Mouse (Mus musculus): Measurements from ENCODE around the gene Agfg1. TPM values are rescaled to one million over a fixed set of nuclear protein-coding genes. Genes with fewer than 3 reads are reported as not detected.

Agfg1 gene
- polyA plus RNA-seq, 1 experiment from 2014 or later, result 25.7 TPM

GRCm38 (mm10) chr1:82819366-82819765, 19.9 kb upstream of the Agfg1 start:
- H3K4me2 ChIP-seq (ENCODE audit: low read length), result no peak overlapping the region
- H3K4me1 ChIP-seq (ENCODE audit: control insufficient read depth, insufficient read depth, low read length), result no peaks in the 10 kb centered on the region
- H3K9ac ChIP-seq (ENCODE audit: low read depth, low read length), result no peak overlapping the region
- no peak overlapping the region for H3K27ac ChIP-seq (ENCODE audit: low read length)
- ATAC-seq, result no peak
- WGBS, result 53% methylated on average over 10 of the region's 10 CpGs
- no peaks in the 10 kb centered on the region for H3K36me3 ChIP-seq (ENCODE audit: control insufficient read depth, insufficient read depth, low read length)
- H3K27me3 ChIP-seq (ENCODE audit: control insufficient read depth, insufficient read depth, low read depth, low read length), result no peaks in the 10 kb centered on the region
- no peak overlapping the region for H3K4me3 ChIP-seq (ENCODE audit: low read depth, low read length)
- H3K9me3 ChIP-seq (replicated peaks; ENCODE audit: control insufficient read depth, low read length, poor library complexity, severe bottlenecking), result no peaks in the 10 kb centered on the region

- H3K4me1 ChIP-seq (ENCODE audit: control insufficient read depth, insufficient read depth, low read length), result no peaks in the 10 kb centered on the region
- 69% methylated on average over 15 of the region's 15 CpGs for WGBS
- no peaks in the 10 kb centered on the region for H3K36me3 ChIP-seq (ENCODE audit: control insufficient read depth, insufficient read depth, low read length)
These were observed 19.1 kb upstream of the Agfg1 start for GRCm38 (mm10) chr1:82820179-82820578.

GRCm38 (mm10) chr1:82820626-82821186, 18.6 kb upstream of the Agfg1 start:
- Histone ChIP-seq H3K4me2 (ENCODE audit: low read length) (no peak overlapping the region), H3K4me1 (ENCODE audit: control insufficient read depth, insufficient read depth, low read length) (no peaks in the 10 kb centered on the region), H3K36me3 (ENCODE audit: control insufficient read depth, insufficient read depth, low read length) (no peaks in the 10 kb centered on the region), H3K9me3 (replicated peaks; ENCODE audit: control insufficient read depth, low read length, poor library complexity, severe bottlenecking) (no peaks in the 10 kb centered on the region), H3K27me3 (ENCODE audit: control insufficient read depth, insufficient read depth, low read depth, low read length) (no peaks in the 10 kb centered on the region), H3K4me3 (ENCODE audit: low read depth, low read length) (no peak overlapping the region), H3K27ac (ENCODE audit: low read length) (no peak overlapping the region), H3K9ac (ENCODE audit: low read depth, low read length) (no peak overlapping the region)
- no peak for ATAC-seq
- 80% methylated on average over 3 of the region's 3 CpGs for WGBS

More at GRCm38 (mm10) chr1:82820179-82820578, 19.1 kb upstream of the Agfg1 start:
- ATAC-seq, result no peak
- H3K9ac ChIP-seq (ENCODE audit: low read depth, low read length), result no peak overlapping the region
- no peaks in the 10 kb centered on the region for H3K9me3 ChIP-seq (replicated peaks; ENCODE audit: control insufficient read depth, low read length, poor library complexity, severe bottlenecking)
- no peak overlapping the region for H3K4me2 ChIP-seq (ENCODE audit: low read length)
- H3K4me3 ChIP-seq (ENCODE audit: low read depth, low read length), result no peak overlapping the region
- H3K27me3 ChIP-seq (ENCODE audit: control insufficient read depth, insufficient read depth, low read depth, low read length), result no peaks in the 10 kb centered on the region
- no peak overlapping the region for H3K27ac ChIP-seq (ENCODE audit: low read length)

- Histone ChIP-seq H3K9me3 (replicated peaks; ENCODE audit: control insufficient read depth, low read length, poor library complexity, severe bottlenecking) (no peaks in the 10 kb centered on the region), H3K36me3 (ENCODE audit: control insufficient read depth, insufficient read depth, low read length) (no peaks in the 10 kb centered on the region), H3K9ac (ENCODE audit: low read depth, low read length) (no peak overlapping the region), H3K4me1 (ENCODE audit: control insufficient read depth, insufficient read depth, low read length) (no peaks in the 10 kb centered on the region), H3K27me3 (ENCODE audit: control insufficient read depth, insufficient read depth, low read depth, low read length) (no peaks in the 10 kb centered on the region), H3K4me2 (ENCODE audit: low read length) (no peak overlapping the region), H3K27ac (ENCODE audit: low read length) (no peak overlapping the region), H3K4me3 (ENCODE audit: low read depth, low read length) (no peak overlapping the region)
- ATAC-seq, result no peak
- 85% methylated on average over 3 of the region's 3 CpGs for WGBS
These were observed 17.4 kb upstream of the Agfg1 start for GRCm38 (mm10) chr1:82821846-82822245.

- no peaks in the 10 kb centered on the region for H3K9me3 ChIP-seq (replicated peaks; ENCODE audit: control insufficient read depth, low read length, poor library complexity, severe bottlenecking)
- no peak overlapping the region for H3K4me2 ChIP-seq (ENCODE audit: low read length)
- no peak for ATAC-seq
- H3K4me1 ChIP-seq (ENCODE audit: control insufficient read depth, insufficient read depth, low read length), result no peaks in the 10 kb centered on the region
- H3K27ac ChIP-seq (ENCODE audit: low read length), result no peak overlapping the region
- H3K4me3 ChIP-seq (ENCODE audit: low read depth, low read length), result no peak overlapping the region
- no peaks in the 10 kb centered on the region for H3K27me3 ChIP-seq (ENCODE audit: control insufficient read depth, insufficient read depth, low read depth, low read length)
- 85% methylated on average over 6 of the region's 6 CpGs for WGBS
- no peak overlapping the region for H3K9ac ChIP-seq (ENCODE audit: low read depth, low read length)
- no peaks in the 10 kb centered on the region for H3K36me3 ChIP-seq (ENCODE audit: control insufficient read depth, insufficient read depth, low read length)
These were observed 15.1 kb upstream of the Agfg1 start for GRCm38 (mm10) chr1:82824147-82824546.

GRCm38 (mm10) chr1:82825256-82825655, 14.0 kb upstream of the Agfg1 start:
- ATAC-seq, result no peak
- Histone ChIP-seq H3K4me3 (ENCODE audit: low read depth, low read length) (no peak overlapping the region), H3K4me2 (ENCODE audit: low read length) (no peak overlapping the region), H3K27ac (ENCODE audit: low read length) (no peak overlapping the region), H3K9ac (ENCODE audit: low read depth, low read length) (no peak overlapping the region), H3K4me1 (ENCODE audit: control insufficient read depth, insufficient read depth, low read length) (no peaks in the 10 kb centered on the region), H3K36me3 (ENCODE audit: control insufficient read depth, insufficient read depth, low read length) (no peaks in the 10 kb centered on the region), H3K27me3 (ENCODE audit: control insufficient read depth, insufficient read depth, low read depth, low read length) (no peaks in the 10 kb centered on the region), H3K9me3 (replicated peaks; ENCODE audit: control insufficient read depth, low read length, poor library complexity, severe bottlenecking) (no peaks in the 10 kb centered on the region)
- 71% methylated on average over 2 of the region's 2 CpGs for WGBS

- H3K27me3 ChIP-seq (ENCODE audit: control insufficient read depth, insufficient read depth, low read depth, low read length), result no peaks in the 10 kb centered on the region
- H3K27ac ChIP-seq (ENCODE audit: low read length), result no peak overlapping the region
- no peak for ATAC-seq
- WGBS, result 89% methylated on average over 7 of the region's 7 CpGs
- H3K36me3 ChIP-seq (ENCODE audit: control insufficient read depth, insufficient read depth, low read length), result no peaks in the 10 kb centered on the region
- H3K9me3 ChIP-seq (replicated peaks; ENCODE audit: control insufficient read depth, low read length, poor library complexity, severe bottlenecking), result no peaks in the 10 kb centered on the region
- no peak overlapping the region for H3K9ac ChIP-seq (ENCODE audit: low read depth, low read length)
- no peak overlapping the region for H3K4me2 ChIP-seq (ENCODE audit: low read length)
- no peaks in the 10 kb centered on the region for H3K4me1 ChIP-seq (ENCODE audit: control insufficient read depth, insufficient read depth, low read length)
- no peak overlapping the region for H3K4me3 ChIP-seq (ENCODE audit: low read depth, low read length)
These were observed 13.5 kb upstream of the Agfg1 start for GRCm38 (mm10) chr1:82825783-82826182.

GRCm38 (mm10) chr1:82826911-82827310, 12.4 kb upstream of the Agfg1 start:
- no peak for ATAC-seq
- H3K27me3 ChIP-seq (ENCODE audit: control insufficient read depth, insufficient read depth, low read depth, low read length), result no peaks in the 10 kb centered on the region
- H3K4me2 ChIP-seq (ENCODE audit: low read length), result no peak overlapping the region
- H3K4me1 ChIP-seq (ENCODE audit: control insufficient read depth, insufficient read depth, low read length), result no peaks in the 10 kb centered on the region
- no peaks in the 10 kb centered on the region for H3K9me3 ChIP-seq (replicated peaks; ENCODE audit: control insufficient read depth, low read length, poor library complexity, severe bottlenecking)
- H3K9ac ChIP-seq (ENCODE audit: low read depth, low read length), result no peak overlapping the region
- WGBS, result 56% methylated on average over 5 of the region's 5 CpGs
- no peak overlapping the region for H3K4me3 ChIP-seq (ENCODE audit: low read depth, low read length)
- no peaks in the 10 kb centered on the region for H3K36me3 ChIP-seq (ENCODE audit: control insufficient read depth, insufficient read depth, low read length)
- no peak overlapping the region for H3K27ac ChIP-seq (ENCODE audit: low read length)

GRCm38 (mm10) chr1:82830771-82831170, 8.5 kb upstream of the Agfg1 start:
- no peak for ATAC-seq
- WGBS, result 83% methylated on average over 1 of the region's 1 CpGs

More at GRCm38 (mm10) chr1:82830771-82831170, 8.5 kb upstream of the Agfg1 start:
- H3K27me3 ChIP-seq (ENCODE audit: control insufficient read depth, insufficient read depth, low read depth, low read length), result no peaks in the 10 kb centered on the region
- no peaks in the 10 kb centered on the region for H3K36me3 ChIP-seq (ENCODE audit: control insufficient read depth, insufficient read depth, low read length)
- H3K27ac ChIP-seq (ENCODE audit: low read length), result no peak overlapping the region
- no peak overlapping the region for H3K4me2 ChIP-seq (ENCODE audit: low read length)
- H3K4me1 ChIP-seq (ENCODE audit: control insufficient read depth, insufficient read depth, low read length), result no peaks in the 10 kb centered on the region
- no peak overlapping the region for H3K9ac ChIP-seq (ENCODE audit: low read depth, low read length)
- H3K9me3 ChIP-seq (replicated peaks; ENCODE audit: control insufficient read depth, low read length, poor library complexity, severe bottlenecking), result no peaks in the 10 kb centered on the region
- H3K4me3 ChIP-seq (ENCODE audit: low read depth, low read length), result no peak overlapping the region

All from midbrain, embryonic 16.5 days (tissue).